In genomic region chr4:43978521-43979443, GRCm38 (mm10) we compare ENCODE assay signal across 8 mouse cellular contexts. TPM values are rescaled to one million over a fixed set of nuclear protein-coding genes. Genes with fewer than 3 reads are reported as not detected.
DNase-seq lines count a peak whose midpoint lies in the region; ATAC-seq and TF ChIP-seq lines count a peak whose summit lies in the region.

No protein-coding gene starts in this region.

- peak overlapping the region; percentile 54 for H3K27ac ChIP-seq in heart, embryonic 11.5 days (ENCODE audit: low read depth, low read length)
- H3K27ac ChIP-seq in kidney, postnatal 0 days, result peak overlapping the region; percentile 82
- H3K27ac ChIP-seq in midbrain, embryonic 16.5 days (ENCODE audit: low read length), result peak overlapping the region; percentile 34; the same call in 1 of the 2 replicates

- ATAC-seq in heart, embryonic 11.5 days (replicated peaks; ENCODE audit: insufficient number of reproducible peaks, low FRiP score, low TSS enrichment), result 0 out of 2 replicates have a peak, but pooled peaks have one; percentile 33
- peak; percentile 76; the same call in 1 of the 2 replicates for ATAC-seq in kidney, postnatal 0 days (replicated peaks; ENCODE audit: low FRiP score, low read depth)
- 0 out of 2 replicates have a peak, but pooled peaks have one; percentile 12 for ATAC-seq in midbrain, embryonic 16.5 days
- no peak for ATAC-seq in erythroid progenitor cell, adult 5-6 weeks (replicated peaks; ENCODE audit: low FRiP score, poor library complexity, severe bottlenecking)

- H3K9ac ChIP-seq in heart, embryonic 11.5 days (ENCODE audit: low read depth, low read length), result 0 out of 2 replicates have a peak overlapping the region, but pooled peaks have one; percentile 34
- H3K9ac ChIP-seq in kidney, postnatal 0 days (ENCODE audit: low read depth, low read length), result no peak overlapping the region
- H3K9ac ChIP-seq in midbrain, embryonic 16.5 days (ENCODE audit: low read depth, low read length), result no peak overlapping the region

- peaks cover 13% of the 10 kb centered on the region for H3K4me1 ChIP-seq in heart, embryonic 11.5 days (ENCODE audit: control insufficient read depth, insufficient read depth, low read length)
- H3K4me1 ChIP-seq in kidney, postnatal 0 days (replicated peaks; ENCODE audit: insufficient read depth, low read length), result peaks cover 5% of the 10 kb centered on the region; the same call in 1 of the 2 replicates
- peaks cover 8% of the 10 kb centered on the region; the same call in 1 of the 2 replicates for H3K4me1 ChIP-seq in midbrain, embryonic 16.5 days (ENCODE audit: control insufficient read depth, insufficient read depth, low read length)

- no peaks in the 10 kb centered on the region for H3K9me3 ChIP-seq in heart, embryonic 11.5 days (replicated peaks; ENCODE audit: control insufficient read depth, low read length)
- H3K9me3 ChIP-seq in kidney, postnatal 0 days (replicated peaks; ENCODE audit: low read length), result no peaks in the 10 kb centered on the region
- no peaks in the 10 kb centered on the region for H3K9me3 ChIP-seq in midbrain, embryonic 16.5 days (replicated peaks; ENCODE audit: control insufficient read depth, low read length, poor library complexity, severe bottlenecking)

- WGBS in heart, embryonic 11.5 days (ENCODE audit: insufficient replicate concordance), result 36% methylated on average over 17 of the region's 17 CpGs
- 27% methylated on average over 17 of the region's 17 CpGs for WGBS in kidney, postnatal 0 days
- 12% methylated on average over 17 of the region's 17 CpGs for WGBS in midbrain, embryonic 16.5 days

- 0 out of 2 replicates have a peak, but pooled peaks cover 2% of the 10 kb centered on the region for H3K27me3 ChIP-seq in heart, embryonic 11.5 days (ENCODE audit: control insufficient read depth, insufficient read depth, low read length)
- H3K27me3 ChIP-seq in kidney, postnatal 0 days (ENCODE audit: insufficient read depth, low read length), result no peaks in the 10 kb centered on the region
- H3K27me3 ChIP-seq in midbrain, embryonic 16.5 days (ENCODE audit: control insufficient read depth, insufficient read depth, low read depth, low read length), result peaks cover 5% of the 10 kb centered on the region; the same call in 1 of the 2 replicates

- peak; percentile 85 for DNase-seq in adrenal gland, adult 2 months
- peak; percentile 47 for DNase-seq in embryo, embryonic 9.5 days (ENCODE audit: extremely low spot score)
- DNase-seq in kidney, postnatal 0 days (ENCODE audit: low spot score), result peak; percentile 87
- DNase-seq in layer of hippocampus, postnatal 14 days (ENCODE audit: low spot score in 2 of 2), result no peak
- no peak for DNase-seq in T-cell, adult 2 months (ENCODE audit: low spot score)

- H3K4me2 ChIP-seq in heart, embryonic 11.5 days, result no peak overlapping the region
- H3K4me2 ChIP-seq in kidney, postnatal 0 days (ENCODE audit: low read length), result no peak overlapping the region
- no peak overlapping the region for H3K4me2 ChIP-seq in midbrain, embryonic 16.5 days (ENCODE audit: low read length)

- no peaks in the 10 kb centered on the region for H3K36me3 ChIP-seq in heart, embryonic 11.5 days (ENCODE audit: control insufficient read depth, insufficient read depth, low read length)
- H3K36me3 ChIP-seq in kidney, postnatal 0 days (ENCODE audit: insufficient read depth, low read length), result no peaks in the 10 kb centered on the region
- H3K36me3 ChIP-seq in midbrain, embryonic 16.5 days (ENCODE audit: control insufficient read depth, insufficient read depth, low read length), result no peaks in the 10 kb centered on the region

- H3K4me3 ChIP-seq in heart, embryonic 11.5 days (ENCODE audit: low read depth, low read length), result no peak overlapping the region
- H3K4me3 ChIP-seq in kidney, postnatal 0 days (replicated peaks; ENCODE audit: low read depth, low read length), result no peak overlapping the region
- no peak overlapping the region for H3K4me3 ChIP-seq in midbrain, embryonic 16.5 days (ENCODE audit: low read depth, low read length)

- 0 out of 2 replicates have a peak, but pooled peaks have one; percentile 12 for TF ChIP-seq CTCF in kidney, postnatal 0 days (IDR thresholded peaks at IDR 0.05; ENCODE audit: low read depth)

RNA-seq across cellular contexts. Expression of gene Ccin, which starts 4.5 kb away (rescaled TPM):
- not detected for total RNA-seq in adrenal gland, adult 2 months (2021)
- polyA plus RNA-seq in adrenal gland, adult 2 months (2012; rRNA removed), result 0.04 TPM in 1 of 2 replicates, not detected in the other
- not detected in 2 replicates for polyA plus RNA-seq in heart, embryonic 11.5 days (2014; fragmentation: Nextera tagmentation; extraction: Ambion mirVana)
- not detected in 2 replicates for polyA plus RNA-seq in kidney, postnatal 0 days (2015; fragmentation: Nextera tagmentation; extraction: Ambion mirVana)
- not detected in 2 replicates for polyA plus RNA-seq in midbrain, embryonic 16.5 days (2015; fragmentation: Nextera tagmentation; extraction: Ambion mirVana)
- total RNA-seq in layer of hippocampus, postnatal 14 days (2021), result not detected
- not detected in 2 replicates for total RNA-seq in erythroid progenitor cell, adult 5-6 weeks (2015; ENCODE audit: low replicate concordance)
- not detected in 2 replicates for total RNA-seq in erythroid progenitor cell, adult 5-6 weeks (2017; ENCODE audit: low replicate concordance)

RNA-seq across cellular contexts. Expression of gene Glipr2, which starts 21.6 kb away (rescaled TPM):
- 1 to 10 TPM; 3.9 to 4.4 TPM for total RNA-seq in adrenal gland, adult 2 months (2021)
- 2.3 and 3.2 TPM in 2 replicates for polyA plus RNA-seq in adrenal gland, adult 2 months (2012; rRNA removed)
- polyA plus RNA-seq in heart, embryonic 11.5 days (2014; fragmentation: Nextera tagmentation; extraction: Ambion mirVana), result 112 and 136 TPM in 2 replicates
- polyA plus RNA-seq in kidney, postnatal 0 days (2015; fragmentation: Nextera tagmentation; extraction: Ambion mirVana), result 54.9 and 59.1 TPM in 2 replicates
- polyA plus RNA-seq in midbrain, embryonic 16.5 days (2015; fragmentation: Nextera tagmentation; extraction: Ambion mirVana), result 26.6 and 32.1 TPM in 2 replicates
- 1 to 10 TPM; 1.6 to 1.7 TPM for total RNA-seq in layer of hippocampus, postnatal 14 days (2021)
- total RNA-seq in erythroid progenitor cell, adult 5-6 weeks (2015; ENCODE audit: low replicate concordance), result 9.6 and 20.2 TPM in 2 replicates
- total RNA-seq in erythroid progenitor cell, adult 5-6 weeks (2017; ENCODE audit: low replicate concordance), result 10.7 and 16.8 TPM in 2 replicates

RNA-seq across cellular contexts. Expression of gene Clta, which starts 25.5 kb away (rescaled TPM):
- total RNA-seq in adrenal gland, adult 2 months (2021), result 100 to 1,000 TPM; 182 to 183 TPM
- polyA plus RNA-seq in adrenal gland, adult 2 months (2012; rRNA removed), result 141 and 143 TPM in 2 replicates
- 157 and 162 TPM in 2 replicates for polyA plus RNA-seq in heart, embryonic 11.5 days (2014; fragmentation: Nextera tagmentation; extraction: Ambion mirVana)
- polyA plus RNA-seq in kidney, postnatal 0 days (2015; fragmentation: Nextera tagmentation; extraction: Ambion mirVana), result 293 and 300 TPM in 2 replicates
- 340 and 348 TPM in 2 replicates for polyA plus RNA-seq in midbrain, embryonic 16.5 days (2015; fragmentation: Nextera tagmentation; extraction: Ambion mirVana)
- total RNA-seq in layer of hippocampus, postnatal 14 days (2021), result 100 to 1,000 TPM; 289 to 299 TPM
- 151 and 166 TPM in 2 replicates for total RNA-seq in erythroid progenitor cell, adult 5-6 weeks (2015; ENCODE audit: low replicate concordance)
- total RNA-seq in erythroid progenitor cell, adult 5-6 weeks (2017; ENCODE audit: low replicate concordance), result 108 and 147 TPM in 2 replicates

Comparison
In these comparisons a context has a peak if more than half of its experiments do, and no peak if none do; other contexts are left out.
1. DNase-seq: peak in adrenal gland, adult 2 months (single experiment), embryo, embryonic 9.5 days (single experiment) and kidney, postnatal 0 days (single experiment); none in layer of hippocampus, postnatal 14 days (0 of 2) and T-cell, adult 2 months (single experiment).
2. Peak in every context shown above with its lines, with median percentiles within 50 percentile points of each other: H3K27ac ChIP-seq.